In the genomic region with DNA sequence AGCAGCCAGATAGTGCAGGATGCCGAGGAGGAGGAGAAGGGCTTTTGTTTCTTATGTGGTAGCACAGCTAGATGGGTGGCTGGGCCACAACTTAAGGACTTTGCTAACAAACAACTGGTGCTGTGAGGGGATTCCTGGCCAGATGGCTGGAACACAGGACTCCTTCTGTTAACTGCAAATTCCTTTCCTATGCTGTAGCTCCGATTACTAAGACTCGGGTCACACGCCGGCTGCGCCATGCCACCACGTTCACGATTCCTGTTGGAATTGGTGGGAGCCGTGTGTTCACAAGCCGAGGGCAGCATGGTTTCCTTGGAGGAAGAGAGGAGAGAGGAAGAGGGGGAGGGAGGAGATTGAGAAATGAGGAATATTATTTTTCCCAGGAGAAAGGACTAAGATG, we compare ENCODE assay signal across 10 mouse cellular contexts.
A peak's percentile ranks its signal among the peaks of the same experiment; 100 is the strongest.
DNase-seq lines count a peak whose midpoint lies in the region; ATAC-seq lines count a peak whose summit lies in the region.
"Had no signal": no experiment of that assay in that cellular context is flagged by ENCODE, and none has a peak within 500 bp of the region (broad histone marks: within the 10 kb centered on the region; RNA-seq: fewer than 3 reads in every experiment).

No protein-coding gene starts in this region.

- no peak overlapping the region for H3K4me3 ChIP-seq in forebrain, embryonic 13.5 days
- no peak overlapping the region for H3K4me3 ChIP-seq in forebrain, embryonic 15.5 days
- H3K4me3 ChIP-seq in midbrain, embryonic 14.5 days (replicated peaks; ENCODE audit: low read depth, low read length): no peak overlapping the region
- no peak overlapping the region for H3K4me3 ChIP-seq in midbrain, embryonic 13.5 days (replicated peaks)
- H3K4me3 ChIP-seq in neural tube, embryonic 13.5 days: no peak overlapping the region
- H3K4me3 ChIP-seq: left cerebral cortex, adult 2 months had no signal

- no peaks in the 10 kb centered on the region for H3K9me3 ChIP-seq in forebrain, embryonic 13.5 days (replicated peaks)
- no peaks in the 10 kb centered on the region for H3K9me3 ChIP-seq in forebrain, embryonic 15.5 days
- no peaks in the 10 kb centered on the region for H3K9me3 ChIP-seq in midbrain, embryonic 14.5 days (ENCODE audit: control insufficient read depth, low read length)
- H3K9me3 ChIP-seq in midbrain, embryonic 13.5 days: no peaks in the 10 kb centered on the region
- no peaks in the 10 kb centered on the region for H3K9me3 ChIP-seq in neural tube, embryonic 13.5 days

- no peak overlapping the region for H3K27ac ChIP-seq in forebrain, embryonic 13.5 days
- H3K27ac ChIP-seq in forebrain, embryonic 15.5 days (replicated peaks): no peak overlapping the region
- H3K27ac ChIP-seq in midbrain, embryonic 14.5 days (replicated peaks; ENCODE audit: low read depth, low read length): no peak overlapping the region; the same call in 1 of the 2 replicates
- no peak overlapping the region for H3K27ac ChIP-seq in midbrain, embryonic 13.5 days
- peak overlapping the region; percentile 65 for H3K27ac ChIP-seq in neural tube, embryonic 13.5 days (replicated peaks)
- H3K27ac ChIP-seq: left cerebral cortex, adult 2 months had no signal

- no peak overlapping the region for H3K9ac ChIP-seq in forebrain, embryonic 13.5 days
- no peak overlapping the region for H3K9ac ChIP-seq in forebrain, embryonic 15.5 days (replicated peaks)
- H3K9ac ChIP-seq in midbrain, embryonic 14.5 days (replicated peaks; ENCODE audit: low read length): no peak overlapping the region
- no peak overlapping the region for H3K9ac ChIP-seq in midbrain, embryonic 13.5 days (replicated peaks)
- no peak overlapping the region for H3K9ac ChIP-seq in neural tube, embryonic 13.5 days

- no peak overlapping the region for H3K4me2 ChIP-seq in forebrain, embryonic 13.5 days
- no peak overlapping the region for H3K4me2 ChIP-seq in forebrain, embryonic 15.5 days (replicated peaks)
- H3K4me2 ChIP-seq in midbrain, embryonic 14.5 days (ENCODE audit: low read length): no peak overlapping the region
- no peak overlapping the region for H3K4me2 ChIP-seq in midbrain, embryonic 13.5 days (replicated peaks)
- no peak overlapping the region for H3K4me2 ChIP-seq in neural tube, embryonic 13.5 days

- 59% methylated on average over 10 of the region's 10 CpGs for WGBS in forebrain, embryonic 13.5 days
- 50% methylated on average over 10 of the region's 10 CpGs for WGBS in forebrain, embryonic 15.5 days
- WGBS in midbrain, embryonic 14.5 days: 61% methylated on average over 10 of the region's 10 CpGs
- 69% methylated on average over 10 of the region's 10 CpGs for WGBS in midbrain, embryonic 13.5 days
- WGBS in neural tube, embryonic 13.5 days: 64% methylated on average over 10 of the region's 10 CpGs

- no peaks in the 10 kb centered on the region for H3K36me3 ChIP-seq in forebrain, embryonic 13.5 days (ENCODE audit: poor library complexity, severe bottlenecking)
- H3K36me3 ChIP-seq in forebrain, embryonic 15.5 days: no peaks in the 10 kb centered on the region
- no peaks in the 10 kb centered on the region for H3K36me3 ChIP-seq in midbrain, embryonic 14.5 days (ENCODE audit: control insufficient read depth, insufficient read depth, low read length)
- no peaks in the 10 kb centered on the region for H3K36me3 ChIP-seq in midbrain, embryonic 13.5 days
- H3K36me3 ChIP-seq in neural tube, embryonic 13.5 days: no peaks in the 10 kb centered on the region

- no peaks in the 10 kb centered on the region for H3K27me3 ChIP-seq in forebrain, embryonic 13.5 days
- no peaks in the 10 kb centered on the region for H3K27me3 ChIP-seq in forebrain, embryonic 15.5 days
- no peaks in the 10 kb centered on the region for H3K27me3 ChIP-seq in midbrain, embryonic 14.5 days (ENCODE audit: control insufficient read depth, insufficient read depth, low read length)
- H3K27me3 ChIP-seq in midbrain, embryonic 13.5 days: no peaks in the 10 kb centered on the region
- no peaks in the 10 kb centered on the region for H3K27me3 ChIP-seq in neural tube, embryonic 13.5 days

- peak; percentile 36 for DNase-seq in midbrain, embryonic 14.5 days
- DNase-seq in gastrocnemius, postnatal 14 days: peak; percentile 37
- DNase-seq in kidney, postnatal 14 days: no peak
- DNase-seq in adrenal gland, adult 2 months: no peak

- ATAC-seq in forebrain, embryonic 13.5 days: peak; percentile 48; the same call in 1 of the 2 replicates
- no peak for ATAC-seq in forebrain, embryonic 15.5 days (replicated peaks)
- no peak for ATAC-seq in midbrain, embryonic 14.5 days (ENCODE audit: low FRiP score, low TSS enrichment)
- no peak for ATAC-seq in midbrain, embryonic 13.5 days
- ATAC-seq in neural tube, embryonic 13.5 days (ENCODE audit: low read depth): no peak
- ATAC-seq: inflammation-experienced regulatory T-cells, adult 6 months had no signal

- H3K4me1 ChIP-seq in forebrain, embryonic 13.5 days: peaks cover 7% of the 10 kb centered on the region; the same call in 1 of the 2 replicates
- peaks cover 7% of the 10 kb centered on the region; the same call in 1 of the 2 replicates for H3K4me1 ChIP-seq in forebrain, embryonic 15.5 days
- H3K4me1 ChIP-seq in midbrain, embryonic 14.5 days (ENCODE audit: control insufficient read depth, insufficient read depth, low read length): no peaks in the 10 kb centered on the region
- peaks cover 12% of the 10 kb centered on the region for H3K4me1 ChIP-seq in midbrain, embryonic 13.5 days (replicated peaks)
- H3K4me1 ChIP-seq in neural tube, embryonic 13.5 days (replicated peaks): peaks cover 12% of the 10 kb centered on the region

- intact Hi-C loops in gastrocnemius, postnatal 14 days (cut with DNase I; ENCODE audit: low total_unique reads): no loop called here

Comparison
In these comparisons a context has a peak if more than half of its experiments do, and no peak if none do; other contexts are left out.
1. DNase-seq: peak in midbrain, embryonic 14.5 days (single experiment) and gastrocnemius, postnatal 14 days (single experiment); none in kidney, postnatal 14 days (single experiment) and adrenal gland, adult 2 months (single experiment).